Mouse (Mus musculus) 3134 (cell line): ENCODE measurements at regions not wholly inside any gene's neighbourhood (a gene's known extent, or its start where the extent isn't known, plus 50 kb on each side); places are given as distances from the start of the nearest gene placed in this dataset.

Experiments used
- DNase-seq: peaks from one replicate; pipeline ENCODE4 v3.0.0-alpha.2; 2011; ENCODE audit warnings: low spot score; ENCODE audit not compliant: insufficient read length; ENCODE audit errors: extremely low read depth

- DNase-seq: no peak
Observed at GRCm38 (mm10) chr12:25173064-25173463, 76.1 kb upstream of the Id2 start.

DNA sequence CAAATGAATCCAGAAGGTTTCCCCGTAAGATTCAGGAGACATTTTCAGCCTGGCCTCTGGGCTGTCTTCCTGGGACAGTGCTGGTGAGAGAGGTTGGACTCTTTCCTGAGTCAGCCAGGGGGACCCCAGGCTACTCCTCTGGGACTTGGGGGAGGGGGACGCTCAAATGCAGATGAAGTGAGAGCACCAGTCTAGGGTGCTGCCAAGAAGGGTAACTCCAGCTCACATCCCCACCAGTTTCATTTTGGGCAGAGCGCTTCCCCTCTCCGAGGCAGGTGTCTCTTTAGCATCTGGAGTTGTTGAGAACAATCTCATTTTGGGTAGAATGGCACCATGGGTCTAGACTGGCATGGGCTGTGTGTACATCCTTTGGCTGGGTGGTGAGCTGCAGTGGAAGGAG, 75.5 kb upstream of the Id2 start:
- no peak for DNase-seq

DNA sequence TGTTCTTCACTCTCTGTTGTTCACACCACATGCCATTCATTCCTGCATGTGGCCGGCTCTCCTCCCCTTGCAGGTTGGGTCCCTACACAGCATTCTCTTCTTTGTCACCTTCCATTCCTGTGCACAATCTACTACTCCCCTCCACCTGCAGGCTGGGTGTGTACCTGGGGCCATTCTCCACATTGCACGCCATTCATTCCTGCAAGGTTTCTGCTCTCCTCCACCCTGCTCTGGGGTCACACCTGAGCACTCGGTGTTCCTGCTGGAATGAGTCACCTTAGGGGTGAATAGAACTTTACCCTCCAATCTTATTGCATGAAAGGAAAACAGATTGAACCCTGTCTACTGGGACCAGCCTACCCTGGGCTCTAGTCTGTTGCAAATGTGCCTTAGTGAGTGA, 72.7 kb upstream of the Id2 start:
- no peak for DNase-seq

DNA sequence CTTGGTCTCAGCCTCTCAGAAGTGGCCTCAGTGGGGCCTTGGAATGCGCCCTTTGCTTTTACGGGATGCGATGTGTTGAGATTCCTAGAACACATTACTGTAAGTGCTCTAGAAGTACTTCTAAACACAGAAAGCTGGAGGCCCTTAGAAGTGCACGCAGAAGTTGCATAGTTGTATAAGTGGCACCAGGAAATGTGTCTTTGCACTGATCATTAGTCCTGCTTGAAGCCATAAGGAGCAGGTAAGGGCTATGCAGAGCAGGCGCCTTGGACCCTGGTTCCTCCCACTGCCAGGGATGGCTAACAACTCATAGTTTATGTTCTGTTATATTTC, 71.2 kb upstream of the Id2 start:
- DNase-seq: no peak

DNA sequence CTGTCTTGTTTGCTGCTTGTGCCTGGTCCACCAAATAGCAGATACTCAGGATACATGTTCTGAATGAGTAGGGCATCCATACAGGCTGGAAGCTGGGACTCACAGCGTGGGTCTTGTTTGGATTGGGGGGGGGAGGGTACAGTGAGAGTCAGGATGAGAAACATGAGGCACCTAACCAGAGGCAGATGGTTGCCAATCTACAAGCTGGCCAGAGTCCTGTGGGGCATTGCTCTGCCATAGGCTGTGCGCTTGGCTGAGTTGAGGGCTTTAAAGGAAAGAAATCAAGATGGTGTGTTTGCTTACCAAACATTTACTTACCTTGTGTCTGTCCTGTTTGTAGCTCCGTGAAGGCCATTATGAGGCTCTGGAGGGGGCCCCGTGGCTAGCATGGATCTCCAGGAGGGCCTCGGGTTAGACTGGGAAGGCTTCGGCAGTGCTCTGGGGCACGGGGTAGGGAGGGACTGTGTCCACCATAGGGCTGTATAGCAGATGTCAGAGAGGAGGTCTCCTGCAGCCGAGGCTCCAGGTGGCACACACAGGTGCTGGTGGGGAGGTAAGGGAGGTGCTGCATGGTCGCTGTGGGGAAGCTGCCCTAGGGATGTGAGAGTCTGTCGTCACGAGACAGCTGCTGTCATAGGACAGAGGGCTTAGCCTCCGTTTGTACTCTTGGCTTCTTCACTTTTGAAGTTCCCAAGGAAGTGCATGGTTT, 70.7 kb upstream of the Id2 start:
- DNase-seq: no peak

GRCm38 (mm10) chr12:25166525-25166924, 69.6 kb upstream of the Id2 start:
- no peak for DNase-seq

DNA sequence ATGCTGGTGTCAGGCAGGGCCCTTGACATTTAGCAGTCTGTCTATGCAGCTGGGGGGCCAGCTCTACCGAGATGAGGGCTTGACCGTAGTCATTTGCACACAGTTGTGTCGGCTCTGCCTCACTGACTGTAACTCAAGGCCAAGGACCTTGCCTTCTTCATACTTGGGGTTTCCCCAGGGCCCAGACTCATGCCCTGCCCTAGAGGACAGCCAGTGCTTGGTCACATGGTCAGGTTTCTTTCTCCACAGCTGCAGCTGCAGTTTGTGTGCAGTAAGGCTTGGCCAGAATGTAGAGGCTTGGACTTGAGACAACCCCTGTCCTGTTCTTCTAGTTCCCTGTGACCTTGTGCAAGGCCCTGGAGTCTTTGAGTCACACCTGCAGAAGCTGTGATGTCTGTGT, 68.7 kb upstream of the Id2 start:
- peak; percentile 27 for DNase-seq

DNA sequence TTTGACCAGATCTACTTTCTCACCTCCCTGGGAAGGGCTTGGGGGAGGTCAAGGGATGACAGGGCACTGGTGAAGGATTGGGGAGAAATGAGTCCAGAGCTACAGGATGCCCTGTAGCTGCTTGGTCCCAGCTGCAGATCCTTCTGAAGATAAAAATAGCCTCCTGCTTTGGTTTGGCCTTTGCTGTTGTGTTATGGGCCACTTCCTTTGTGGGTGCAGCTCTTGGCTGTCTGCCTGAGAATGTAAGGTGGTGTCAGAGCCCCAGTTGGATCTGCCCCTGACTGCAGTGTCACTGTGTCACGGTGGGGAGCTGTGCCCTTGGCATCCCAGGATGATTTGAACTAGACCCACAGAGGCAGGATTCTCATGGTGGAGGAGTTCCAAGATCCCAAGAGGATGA, 67.8 kb upstream of the Id2 start:
- peak; percentile 30 for DNase-seq

DNA sequence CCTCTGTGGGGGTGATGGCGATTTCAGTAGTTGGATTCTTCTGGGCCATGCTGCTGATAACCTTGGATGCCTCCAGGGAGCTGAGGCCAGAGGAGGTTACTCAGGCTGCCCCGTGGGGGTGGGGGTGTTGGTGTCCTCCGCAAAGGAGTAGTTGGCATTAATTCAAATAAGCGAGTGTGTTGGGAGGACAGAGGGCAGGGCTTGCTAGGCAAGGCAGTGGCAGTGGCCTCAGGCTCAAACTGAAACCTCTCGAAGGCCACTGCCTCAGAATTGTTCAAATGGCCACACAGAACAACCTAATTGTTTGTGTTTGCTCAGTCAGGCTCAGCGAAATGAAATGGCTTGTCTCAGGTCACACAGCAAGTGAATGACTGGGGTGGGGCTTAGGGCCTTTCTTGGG, 66.6 kb upstream of the Id2 start:
- DNase-seq: no peak

DNA sequence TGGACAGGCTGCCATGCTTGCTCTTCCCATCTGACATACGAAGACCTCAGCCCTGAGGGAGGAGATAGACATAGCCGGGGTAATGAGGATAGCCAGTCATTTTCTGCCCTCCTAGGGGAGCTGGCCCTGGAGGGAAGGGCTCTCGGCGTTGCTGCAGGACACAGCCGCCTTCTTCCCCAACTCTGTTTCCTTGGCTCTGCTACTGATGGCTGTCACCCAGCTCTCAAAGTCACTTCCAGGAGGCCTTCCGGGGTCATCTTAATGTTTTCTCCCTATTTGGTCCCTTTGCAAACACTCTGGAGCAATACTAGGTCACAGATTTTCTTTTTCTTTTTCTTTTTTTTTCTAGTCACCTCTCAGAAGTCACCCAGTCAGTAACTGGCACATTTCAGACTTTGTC, 65.9 kb upstream of the Id2 start:
- no peak for DNase-seq

DNA sequence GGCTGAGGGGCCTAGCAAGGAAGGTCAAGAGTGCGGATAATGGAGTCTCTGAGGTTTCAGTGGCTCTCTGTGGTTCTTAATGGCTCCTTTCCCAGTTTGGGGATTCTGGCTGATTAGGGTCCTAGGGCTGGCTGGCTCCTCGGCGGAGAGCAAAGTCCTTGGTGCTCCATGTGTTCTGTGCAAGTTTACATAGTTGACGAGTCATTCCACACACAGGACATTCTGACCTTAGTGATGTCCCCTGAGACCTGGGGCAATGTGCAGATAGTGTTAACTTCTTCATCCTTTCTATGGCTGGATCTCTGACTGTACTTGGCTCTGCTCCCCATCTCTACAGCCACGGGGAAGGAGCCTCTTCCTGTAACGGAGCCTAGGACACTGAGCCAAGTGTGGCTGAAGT, 65.0 kb upstream of the Id2 start:
- DNase-seq: no peak

GRCm38 (mm10) chr12:25160990-25161843, 64.3 kb upstream of the Id2 start:
- no peak for DNase-seq

DNA sequence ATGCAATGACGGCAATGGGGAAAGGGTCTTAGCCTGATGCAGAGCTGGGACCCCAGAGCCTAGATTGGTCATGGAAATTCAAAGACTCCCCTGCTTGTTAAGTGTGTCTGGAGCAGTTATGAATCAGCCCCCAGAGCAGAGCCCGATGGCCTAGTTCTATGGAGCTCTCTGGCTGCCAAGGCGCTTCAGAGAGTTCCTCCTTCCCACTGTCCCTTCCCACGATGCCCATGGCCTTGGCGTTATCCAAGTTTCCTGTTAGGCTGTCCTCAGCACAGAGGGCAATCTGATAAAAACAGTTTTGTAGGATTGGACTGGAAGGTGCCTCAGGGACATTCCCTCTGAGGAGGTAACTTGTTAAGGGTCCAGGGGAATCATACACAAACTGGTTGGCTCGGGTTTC, 62.2 kb upstream of the Id2 start:
- DNase-seq: no peak

DNA sequence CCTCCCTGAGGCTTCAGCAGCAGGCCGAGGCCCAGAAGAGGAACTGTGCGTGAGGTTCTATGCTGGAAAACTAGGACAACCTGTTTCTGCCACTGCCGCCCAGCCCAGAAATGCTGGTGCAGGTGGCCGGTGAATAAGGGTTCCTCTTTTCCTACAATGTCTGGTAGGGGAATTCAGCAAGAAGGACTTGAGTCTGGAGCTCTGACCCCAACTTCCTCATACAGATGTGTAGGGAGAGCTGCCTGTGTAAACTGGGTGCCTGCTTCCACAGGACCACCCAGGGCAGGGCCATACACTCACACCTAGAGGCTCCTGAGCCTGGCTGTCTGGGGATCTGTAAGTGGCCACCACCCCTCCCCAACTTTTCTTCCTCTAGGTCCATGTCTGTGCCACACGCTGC, 60.3 kb upstream of the Id2 start:
- DNase-seq: no peak

GRCm38 (mm10) chr12:25155396-25155795, 58.5 kb upstream of the Id2 start:
- peak; percentile 30 for DNase-seq

DNA sequence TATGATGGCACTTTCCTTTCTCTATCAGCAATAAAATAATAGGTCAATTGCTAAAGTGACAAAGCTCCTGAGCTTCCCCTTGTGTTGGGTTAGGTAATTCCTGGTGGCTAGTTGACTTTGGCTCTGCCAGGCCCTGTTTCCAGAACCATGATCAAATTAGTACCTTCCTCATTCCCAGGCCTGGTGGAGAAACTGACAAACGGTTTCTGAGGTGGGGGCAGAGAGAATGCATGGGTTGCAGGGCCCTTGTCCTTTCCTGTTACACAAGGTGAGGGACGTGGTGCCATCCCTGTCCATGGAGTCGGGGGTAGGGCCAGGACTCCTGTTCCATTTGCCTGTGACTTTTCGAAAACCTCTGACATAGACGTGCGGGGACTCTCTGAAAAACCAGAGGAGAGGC, 51.2 kb upstream of the Id2 start:
- no peak for DNase-seq
